Mouse (Mus musculus) limb, embryonic 14.5 days (tissue): ENCODE measurements around the gene Haus7. TPM values are rescaled to one million over a fixed set of nuclear protein-coding genes. Genes with fewer than 3 reads are reported as not detected.

Experiments used
- ATAC-seq: fragments of 200-750 bp; cut with Nextera tagmentation; 2 replicates; pipeline ENCODE4 v1.8.0; 2017; ENCODE audit warnings: low read depth, moderate number of reproducible peaks, moderate TSS enrichment; ENCODE audit not compliant: low FRiP score
- DNase-seq: peaks from one replicate; pipeline ENCODE4 v3.0.0-alpha.2; 2015; ENCODE audit warnings: low spot score
- H3K27ac ChIP-seq: fragments of 300-500 bp; sonication (generic); replicated peaks from 2 replicates; pipeline ENCODE4 v1.5.1; 2014; ENCODE audit warnings: low read depth, mild to moderate bottlenecking, low read length, moderate library complexity, mixed read lengths
- H3K27me3 ChIP-seq: fragments of 300-500 bp; sonication (generic); 2 replicates; pipeline ENCODE4 v1.6.1; 2014; ENCODE audit warnings: low read length, mixed read lengths; ENCODE audit not compliant: control insufficient read depth, insufficient read depth
- H3K36me3 ChIP-seq: fragments of 300-500 bp; sonication (generic); 2 replicates; pipeline ENCODE4 v1.6.1; 2014; ENCODE audit warnings: mild to moderate bottlenecking, low read length, moderate library complexity, mixed read lengths; ENCODE audit not compliant: control insufficient read depth, insufficient read depth
- H3K4me1 ChIP-seq: fragments of 300-500 bp; sonication (generic); 2 replicates; pipeline ENCODE4 v1.6.1; 2014; ENCODE audit warnings: antibody characterized with exemption, low read length, mixed read lengths; ENCODE audit not compliant: control insufficient read depth, insufficient read depth
- H3K4me2 ChIP-seq: fragments of 300-500 bp; sonication (generic); replicated peaks from 2 replicates; pipeline ENCODE4 v1.6.1; 2014; ENCODE audit warnings: low read depth, mild to moderate bottlenecking, low read length, moderate library complexity; ENCODE audit not compliant: severe bottlenecking
- H3K4me3 ChIP-seq: fragments of 300-500 bp; sonication (generic); replicated peaks from 2 replicates; pipeline ENCODE4 v1.5.1; 2014; ENCODE audit warnings: low read length
- H3K9ac ChIP-seq: fragments of 300-500 bp; sonication (generic); 2 replicates; pipeline ENCODE4 v1.6.1; 2014; ENCODE audit warnings: mild to moderate bottlenecking, low read depth, low read length, moderate library complexity; ENCODE audit not compliant: severe bottlenecking
- H3K9me3 ChIP-seq: fragments of 300-500 bp; sonication (generic); 2 replicates; pipeline ENCODE4 v1.6.1; 2016; ENCODE audit warnings: low read length; ENCODE audit not compliant: control insufficient read depth
- POLR2A ChIP-seq: fragments of 200-500 bp; IDR thresholded peaks from 2 replicates; pipeline ENCODE4 v1.8.0; 2012; ENCODE audit warnings: inconsistent platforms, mild to moderate bottlenecking, moderate library complexity, borderline replicate concordance; ENCODE audit not compliant: insufficient read depth, insufficient read length; ENCODE audit errors: extremely low read depth
- WGBS: fragments of 180-500 bp; shearing (Covaris S2); extraction: QIAGEN DNeasy Blood & Tissue Kit; methylation state at CpG from one replicate; pipeline ENCODE4 v1.1.7; 2014; 5-methylcytosine and 5-hydroxymethylcytosine counted together
- polyA plus RNA-seq, 2 experiments: library from polyadenylated mRNA; depleted of rRNA in 1 of 2; stranded (reverse) in 1 of 2; unstranded in 1 of 2; fragments of >200 nt; fragmentation: Nextera tagmentation in 1 of 2; extraction: Ambion mirVana in 1 of 2; gene quantifications; 2 replicates each; pipeline versions ENCODE4 v1.2.1 to v1.2.3; 2012 to 2014

Haus7 gene
- polyA plus RNA-seq, 2 experiments = 48.7 to 56.1 TPM

GRCm38 (mm10) chrX:73435252-73435651, 23.6 kb downstream of the Haus7 start, which contains the start of gene Trex2:
TSS of gene Trex2 (minus strand) at chrX:73435344.
- Histone ChIP-seq H3K27me3 (no peaks in the 10 kb centered on the region), H3K9ac (no peak within 1 kb of the TSS), H3K27ac (no peak within 1 kb of the TSS), H3K36me3 (0 out of 2 replicates have a peak, but pooled peaks cover 5% of the 10 kb centered on the region), H3K4me3 (no peak within 1 kb of the TSS), H3K4me2 (no peak within 1 kb of the TSS), H3K4me1 (no peaks in the 10 kb centered on the region), H3K9me3 (no peaks in the 10 kb centered on the region)
- no peak for TF ChIP-seq POLR2A
- DNase-seq (no peak), ATAC-seq (no peak)
- WGBS = 78% methylated on average over 11 of the region's 11 CpGs

- Histone ChIP-seq H3K9me3 (no peaks in the 10 kb centered on the region), H3K4me3 (no peak overlapping the region), H3K27ac (no peak overlapping the region), H3K4me1 (no peaks in the 10 kb centered on the region), H3K36me3 (0 out of 2 replicates have a peak, but pooled peaks cover 5% of the 10 kb centered on the region), H3K4me2 (no peak overlapping the region), H3K9ac (no peak overlapping the region), H3K27me3 (no peaks in the 10 kb centered on the region)
- DNase-seq (no peak), ATAC-seq (no peak)
- 70% methylated on average over 5 of the region's 5 CpGs for WGBS
- no peak for TF ChIP-seq POLR2A
Measured at GRCm38 (mm10) chrX:73432850-73433249, 26.0 kb downstream of the Haus7 start.

DNA sequence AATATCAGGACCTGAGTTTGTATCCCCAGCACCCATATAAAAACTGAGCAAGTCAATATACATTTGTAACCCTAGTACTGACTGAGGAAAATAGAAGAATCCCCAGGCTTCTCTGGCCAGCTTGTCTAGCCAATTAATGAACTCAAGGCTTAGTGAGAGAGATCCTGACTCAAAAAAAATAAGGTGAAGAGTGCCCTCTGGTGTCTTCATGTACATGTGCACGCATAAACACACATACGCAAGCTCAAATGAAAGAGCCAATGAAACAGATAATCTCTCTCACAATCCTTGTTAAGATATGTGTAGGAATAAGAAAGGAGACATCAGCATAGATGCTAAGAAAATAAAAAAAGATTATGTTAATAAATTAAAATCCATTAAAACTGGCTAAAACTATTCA, 28.8 kb downstream of the Haus7 start:
- Histone ChIP-seq H3K4me2 (no peak overlapping the region), H3K9ac (no peak overlapping the region), H3K27ac (no peak overlapping the region), H3K9me3 (no peaks in the 10 kb centered on the region), H3K4me3 (no peak overlapping the region), H3K4me1 (no peaks in the 10 kb centered on the region), H3K36me3 (no peaks in the 10 kb centered on the region), H3K27me3 (no peaks in the 10 kb centered on the region)
- TF ChIP-seq POLR2A = no peak
- no peak for ATAC-seq
- WGBS = 84% methylated on average over 2 of the region's 2 CpGs
- DNase-seq = no peak

DNA sequence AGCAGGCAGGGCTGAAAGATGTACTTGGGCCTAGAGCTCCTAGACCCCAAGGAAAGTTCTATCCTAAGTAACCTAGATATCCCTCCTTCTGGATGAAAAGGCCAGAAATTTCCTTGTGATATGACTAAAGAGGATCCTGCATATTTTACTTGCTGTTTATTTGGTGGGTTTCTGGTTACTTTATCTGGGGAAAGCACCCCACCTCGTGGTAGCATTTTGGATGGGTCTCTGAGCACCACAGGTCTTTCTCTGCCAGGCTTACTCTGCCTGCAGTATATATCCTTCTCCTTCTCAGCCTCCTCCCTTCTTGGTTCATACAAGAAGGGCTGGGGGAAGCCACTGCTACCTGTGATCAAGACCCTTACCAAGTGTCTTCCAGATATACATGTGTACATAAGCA, 46.1 kb downstream of the Haus7 start:
- Histone ChIP-seq H3K4me2 (no peak overlapping the region), H3K27ac (no peak overlapping the region), H3K9me3 (no peaks in the 10 kb centered on the region), H3K36me3 (no peaks in the 10 kb centered on the region), H3K4me1 (no peaks in the 10 kb centered on the region), H3K27me3 (no peaks in the 10 kb centered on the region), H3K4me3 (no peak overlapping the region), H3K9ac (no peak overlapping the region)
- DNase-seq (no peak), ATAC-seq (no peak)
- WGBS = 12% methylated on average over 1 of the region's 1 CpGs
- no peak for TF ChIP-seq POLR2A

- Histone ChIP-seq H3K4me3 (peak within 1 kb of the TSS; percentile 25), H3K4me1 (no peaks in the 10 kb centered on the region), H3K4me2 (peak within 1 kb of the TSS; percentile 49), H3K27ac (no peak within 1 kb of the TSS), H3K9me3 (no peaks in the 10 kb centered on the region), H3K9ac (peak within 1 kb of the TSS; percentile 41; the same call in 1 of the 2 replicates), H3K27me3 (no peaks in the 10 kb centered on the region), H3K36me3 (no peaks in the 10 kb centered on the region)
- WGBS = 20% methylated on average over 17 of the region's 20 CpGs
- no peak for ATAC-seq
- DNase-seq = no peak
- no peak for TF ChIP-seq POLR2A
Measured at GRCm38 (mm10) chrX:73410880-73411517, 47.8 kb downstream of the Haus7 start, which contains the start of gene Zfp92. TSS of gene Zfp92 (plus strand) at chrX:73411096.
